Mouse (Mus musculus) stomach, embryonic 16.5 days (tissue): ENCODE measurements around the gene Jmjd1c. TPM values are rescaled to one million over a fixed set of nuclear protein-coding genes. Genes with fewer than 3 reads are reported as not detected.

Experiments
- ATAC-seq: fragments of 200-750 bp; cut with Nextera tagmentation; 2 replicates; pipeline ENCODE4 v1.8.0; 2017; ENCODE audit warnings: moderate number of reproducible peaks, moderate TSS enrichment; ENCODE audit not compliant: insufficient read depth, low FRiP score
- H3K27ac ChIP-seq: fragments of 300-500 bp; sonication (generic); 2 replicates; pipeline ENCODE4 v1.5.1; 2014; ENCODE audit warnings: low read length
- H3K27me3 ChIP-seq: fragments of 300-500 bp; sonication (generic); 2 replicates; pipeline ENCODE4 v1.6.1; 2014; ENCODE audit warnings: low read length, control low read depth, mixed read lengths; ENCODE audit not compliant: control insufficient read depth, insufficient read depth
- H3K36me3 ChIP-seq: fragments of 300-500 bp; sonication (generic); 2 replicates; pipeline ENCODE4 v1.6.1; 2014; ENCODE audit warnings: low read length; ENCODE audit not compliant: control insufficient read depth, insufficient read depth
- H3K4me1 ChIP-seq: fragments of 300-500 bp; sonication (generic); 2 replicates; pipeline ENCODE4 v1.6.1; 2014; ENCODE audit warnings: low read length, control low read depth, mixed read lengths; ENCODE audit not compliant: control insufficient read depth, insufficient read depth
- H3K4me2 ChIP-seq: fragments of 300-500 bp; sonication (generic); 2 replicates; pipeline ENCODE4 v1.6.1; 2014; ENCODE audit warnings: low read depth, low read length, mixed read lengths
- H3K4me3 ChIP-seq: fragments of 300-500 bp; sonication (generic); replicated peaks from 2 replicates; pipeline ENCODE4 v1.5.1; 2014; ENCODE audit warnings: mild to moderate bottlenecking, low read length
- H3K9ac ChIP-seq: fragments of 300-500 bp; sonication (generic); 2 replicates; pipeline ENCODE4 v1.6.1; 2014; ENCODE audit warnings: low read length
- H3K9me3 ChIP-seq: fragments of 300-500 bp; sonication (generic); replicated peaks from 2 replicates; pipeline ENCODE4 v1.6.1; 2016; ENCODE audit warnings: low read length, control low read depth; ENCODE audit not compliant: control insufficient read depth
- WGBS: fragments of 180-500 bp; shearing (Covaris S2); extraction: QIAGEN DNeasy Blood & Tissue Kit; methylation state at CpG from one replicate; pipeline ENCODE4 v1.1.7; 2014; 5-methylcytosine and 5-hydroxymethylcytosine counted together
- polyA plus RNA-seq: library from polyadenylated mRNA; unstranded; fragments of >200 nt; fragmentation: Nextera tagmentation; extraction: Ambion mirVana; gene quantifications from 2 replicates; pipeline ENCODE4 v1.2.1, GENCODE M21; 2015

Jmjd1c gene
- polyA plus RNA-seq, 1 experiment from 2014 or later: 30.3 TPM

DNA sequence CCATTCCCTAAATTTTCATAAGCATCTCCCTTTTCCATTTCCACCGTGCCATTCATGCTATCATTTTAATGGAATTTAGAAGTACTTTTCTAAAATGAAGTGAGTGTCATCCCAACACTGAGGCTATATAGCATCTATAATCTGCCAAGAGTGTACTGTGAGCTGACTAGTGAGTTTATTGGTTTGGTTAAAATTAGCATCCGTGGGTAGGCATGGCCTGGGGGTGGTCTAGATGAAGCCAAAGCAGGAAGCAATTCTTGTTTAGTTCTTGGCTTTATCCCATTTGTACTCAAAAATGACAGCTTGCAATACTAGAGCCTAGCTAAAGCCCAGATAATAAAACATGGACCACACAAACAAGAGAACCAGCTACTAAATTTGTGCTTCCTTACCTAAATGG is 101.9 kb downstream of the Jmjd1c start:
- H3K4me1 ChIP-seq: peaks cover 15% of the 10 kb centered on the region
- H3K4me3 ChIP-seq: no peak overlapping the region
- H3K4me2 ChIP-seq: no peak overlapping the region
- no peaks in the 10 kb centered on the region for H3K9me3 ChIP-seq
- 63% methylated on average over 2 of the region's 2 CpGs for WGBS
- no peak for ATAC-seq
- H3K27me3 ChIP-seq: no peaks in the 10 kb centered on the region
- H3K9ac ChIP-seq: no peak overlapping the region
- no peaks in the 10 kb centered on the region for H3K36me3 ChIP-seq
- no peak overlapping the region for H3K27ac ChIP-seq

DNA sequence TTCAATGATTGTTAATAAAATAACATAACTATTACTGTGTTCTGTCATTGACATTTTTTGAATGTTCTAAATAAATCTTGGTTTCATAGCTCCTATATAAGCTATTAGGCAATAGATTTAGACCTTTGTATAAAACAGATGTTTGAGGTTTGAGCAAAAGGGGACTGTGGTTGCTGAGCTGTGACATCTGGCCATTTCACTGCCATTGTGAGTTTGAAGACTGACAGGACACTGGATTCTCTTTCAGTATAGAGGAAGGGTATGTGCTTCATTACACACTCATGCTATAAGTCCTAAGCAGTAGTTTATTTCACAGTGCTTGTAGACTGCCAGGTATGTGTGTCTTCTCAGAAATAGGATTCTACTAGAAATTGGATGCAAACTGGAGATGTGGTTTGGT is 105.8 kb downstream of the Jmjd1c start:
- no peaks in the 10 kb centered on the region for H3K9me3 ChIP-seq
- H3K4me3 ChIP-seq: no peak overlapping the region
- H3K4me1 ChIP-seq: peaks cover 9% of the 10 kb centered on the region
- no peaks in the 10 kb centered on the region for H3K27me3 ChIP-seq
- no peak overlapping the region for H3K27ac ChIP-seq
- H3K36me3 ChIP-seq: no peaks in the 10 kb centered on the region
- no peak overlapping the region for H3K9ac ChIP-seq
- ATAC-seq: no peak
- H3K4me2 ChIP-seq: no peak overlapping the region

DNA sequence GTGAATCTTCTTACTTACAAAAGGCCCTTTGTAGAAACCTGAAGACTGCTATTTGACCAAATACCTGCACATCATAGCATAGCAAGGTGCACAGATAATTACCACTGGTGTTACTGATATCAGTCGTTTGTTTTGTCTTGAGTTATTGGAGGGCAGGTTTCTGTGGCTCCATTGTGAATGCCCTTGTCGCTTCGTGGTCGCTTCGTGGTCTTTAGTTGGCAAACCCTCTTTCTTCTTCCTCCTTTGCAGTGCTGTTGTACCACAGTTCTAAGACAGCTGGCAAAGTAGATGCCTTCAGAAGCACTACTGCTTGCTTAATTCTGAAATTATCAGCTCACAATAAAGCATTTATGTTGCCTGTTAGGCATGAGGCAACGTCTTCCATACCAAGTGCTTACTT is 106.5 kb downstream of the Jmjd1c start:
- Histone ChIP-seq H3K4me1 (peaks cover 9% of the 10 kb centered on the region; the same call in 1 of the 2 replicates), H3K9ac (no peak overlapping the region), H3K27ac (no peak overlapping the region), H3K27me3 (no peaks in the 10 kb centered on the region), H3K36me3 (no peaks in the 10 kb centered on the region), H3K4me3 (no peak overlapping the region), H3K9me3 (no peaks in the 10 kb centered on the region), H3K4me2 (no peak overlapping the region)
- no peak for ATAC-seq
- WGBS: 74% methylated on average over 6 of the region's 6 CpGs

DNA sequence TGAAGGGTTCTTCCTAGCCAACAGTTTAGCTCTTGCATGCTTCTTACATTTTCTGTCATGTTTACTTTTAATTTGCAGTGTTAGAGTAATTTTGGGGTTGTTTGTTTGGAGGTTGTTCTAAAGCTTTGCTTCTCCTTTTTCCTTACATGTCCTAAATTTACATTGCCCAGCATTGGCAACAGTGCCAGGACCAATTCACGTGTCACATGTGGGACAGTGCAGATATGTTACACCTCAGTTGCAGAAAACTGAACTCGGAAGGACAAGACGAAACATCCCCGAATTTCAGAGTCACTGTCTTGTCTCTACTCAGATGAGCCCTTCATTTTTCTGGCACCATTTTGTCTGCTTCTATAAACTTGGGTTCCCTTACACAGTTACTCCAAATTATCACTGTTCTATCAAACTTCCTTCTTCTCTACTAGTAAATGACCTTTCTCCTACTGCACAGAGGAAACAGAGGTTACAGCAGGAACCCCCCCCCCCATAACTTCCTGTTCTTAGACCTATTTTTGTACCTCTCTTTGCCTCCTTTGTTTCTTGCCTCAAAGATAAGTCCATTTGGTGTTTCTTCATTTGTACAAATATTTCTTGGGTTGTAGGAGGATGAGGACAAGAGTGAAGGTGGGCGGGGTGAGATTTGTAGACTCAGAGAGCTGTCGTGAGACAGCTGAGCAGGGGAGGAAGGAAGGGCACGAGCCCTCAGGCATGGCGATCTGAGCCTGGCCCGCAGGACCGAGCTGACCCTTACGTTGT is 108.9 kb downstream of the Jmjd1c start:
- Histone ChIP-seq H3K27ac (no peak overlapping the region), H3K4me3 (no peak overlapping the region), H3K4me1 (peaks cover 3% of the 10 kb centered on the region; the same call in 1 of the 2 replicates), H3K9ac (no peak overlapping the region), H3K4me2 (no peak overlapping the region), H3K9me3 (no peaks in the 10 kb centered on the region), H3K36me3 (no peaks in the 10 kb centered on the region), H3K27me3 (no peaks in the 10 kb centered on the region)
- ATAC-seq: no peak
- 73% methylated on average over 11 of the region's 11 CpGs for WGBS

DNA sequence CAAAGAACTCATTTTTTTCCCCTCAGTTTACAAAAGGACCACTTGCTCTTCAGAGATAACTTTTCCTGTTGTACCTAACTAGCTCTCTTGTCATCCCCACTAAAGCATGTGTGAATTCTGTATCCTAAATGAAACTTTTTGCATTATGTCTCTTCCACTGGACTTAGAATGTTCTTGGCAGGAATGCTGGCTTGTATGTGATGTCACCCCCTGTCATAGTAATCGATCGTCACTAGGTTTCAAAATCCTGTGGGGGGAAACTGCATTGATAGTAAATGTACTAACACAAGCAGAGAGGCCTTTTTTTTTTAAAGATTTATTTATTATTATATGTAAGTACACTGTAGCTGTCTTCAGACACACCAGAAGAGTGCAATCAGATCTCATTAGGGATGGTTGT is 112.0 kb downstream of the Jmjd1c start:
- Histone ChIP-seq H3K4me2 (no peak overlapping the region), H3K9ac (no peak overlapping the region), H3K4me3 (no peak overlapping the region), H3K27ac (no peak overlapping the region), H3K36me3 (no peaks in the 10 kb centered on the region), H3K4me1 (0 out of 2 replicates have a peak, but pooled peaks cover 5% of the 10 kb centered on the region), H3K27me3 (no peaks in the 10 kb centered on the region), H3K9me3 (no peaks in the 10 kb centered on the region)
- 75% methylated on average over 2 of the region's 2 CpGs for WGBS
- ATAC-seq: no peak

DNA sequence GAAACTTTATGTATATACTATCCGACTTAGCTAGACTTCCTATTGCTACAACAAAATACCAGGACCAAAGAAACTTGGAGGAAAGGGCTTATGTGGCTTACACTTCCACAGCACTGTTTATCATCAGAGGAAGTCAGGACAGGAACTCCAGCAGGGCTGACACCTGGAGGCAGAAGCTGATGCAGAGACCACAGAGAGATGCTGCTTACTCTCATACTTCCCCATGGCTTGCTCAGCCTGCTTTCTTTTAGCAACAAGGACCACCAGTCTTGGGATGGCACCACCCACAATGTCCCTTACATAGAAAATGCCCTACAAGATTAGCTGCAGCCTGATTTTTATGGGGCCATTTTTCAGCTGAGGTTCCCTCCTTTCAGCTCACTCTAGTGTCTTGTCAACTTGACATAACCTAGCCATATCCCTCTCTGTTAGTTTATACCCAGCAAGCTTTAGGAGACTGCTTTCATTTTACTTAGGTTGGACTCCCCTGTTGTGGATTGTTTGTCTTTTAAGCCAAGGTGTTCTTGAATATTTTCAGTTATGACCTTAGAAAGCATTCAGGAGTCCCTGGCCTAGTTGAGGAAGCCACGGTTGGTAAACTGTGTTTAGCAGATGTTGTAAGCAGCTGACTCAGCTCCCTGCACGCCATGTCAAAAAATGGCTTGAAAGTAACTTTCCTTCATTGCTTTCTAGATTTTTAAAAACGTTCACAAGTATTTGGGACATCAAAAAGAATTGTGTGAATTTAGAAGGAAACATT is 114.2 kb downstream of the Jmjd1c start:
- Histone ChIP-seq H3K36me3 (no peaks in the 10 kb centered on the region), H3K4me1 (0 out of 2 replicates have a peak, but pooled peaks cover 5% of the 10 kb centered on the region), H3K4me3 (no peak overlapping the region), H3K9ac (no peak overlapping the region), H3K27ac (no peak overlapping the region), H3K9me3 (no peaks in the 10 kb centered on the region), H3K27me3 (no peaks in the 10 kb centered on the region), H3K4me2 (no peak overlapping the region)
- 50% methylated on average over 4 of the region's 4 CpGs for WGBS
- no peak for ATAC-seq

DNA sequence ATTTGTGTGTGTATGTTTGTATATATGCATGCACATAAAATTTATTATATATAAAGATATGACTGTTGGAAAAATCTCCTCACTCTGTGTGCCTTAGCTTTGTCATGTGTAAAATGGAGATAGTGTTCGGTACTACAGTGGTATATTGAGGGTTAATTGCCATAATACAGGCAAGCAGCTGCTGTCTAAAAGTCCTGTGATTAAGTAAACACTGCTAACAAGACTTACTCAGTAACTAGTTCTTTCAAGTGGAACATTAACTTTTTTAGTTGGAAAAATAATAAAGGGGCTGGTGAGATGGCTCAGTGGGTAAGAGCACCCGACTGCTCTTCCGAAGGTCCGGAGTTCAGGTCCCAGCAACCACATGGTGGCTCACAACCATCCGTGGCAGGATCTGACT is 116.1 kb downstream of the Jmjd1c start:
- ATAC-seq: no peak
- H3K4me1 ChIP-seq: 0 out of 2 replicates have a peak, but pooled peaks cover 5% of the 10 kb centered on the region
- H3K9ac ChIP-seq: no peak overlapping the region
- H3K4me3 ChIP-seq: no peak overlapping the region
- WGBS: 93% methylated on average over 5 of the region's 5 CpGs
- H3K36me3 ChIP-seq: no peaks in the 10 kb centered on the region
- H3K4me2 ChIP-seq: no peak overlapping the region
- no peaks in the 10 kb centered on the region for H3K27me3 ChIP-seq
- H3K27ac ChIP-seq: no peak overlapping the region
- H3K9me3 ChIP-seq: no peaks in the 10 kb centered on the region

DNA sequence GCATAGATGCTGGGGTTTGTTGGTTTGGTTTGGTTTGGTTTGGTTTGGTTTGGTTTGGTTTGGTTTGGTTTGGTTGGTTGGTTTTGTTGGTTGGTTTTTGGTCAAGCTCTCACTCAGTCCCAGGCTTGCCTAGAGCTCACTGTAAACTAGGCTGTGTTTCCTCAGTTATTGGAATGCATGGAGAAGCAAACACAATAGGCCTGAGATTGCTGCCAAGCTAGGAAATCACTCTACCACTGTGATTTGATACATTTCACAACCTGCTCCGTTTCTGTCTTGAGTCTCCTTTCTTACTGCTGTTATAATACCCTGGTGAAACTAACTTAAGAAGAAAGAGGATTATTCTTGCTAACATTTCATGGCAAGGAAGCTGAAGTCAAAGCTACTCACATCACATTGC is 117.8 kb downstream of the Jmjd1c start:
- Histone ChIP-seq H3K9ac (no peak overlapping the region), H3K4me1 (0 out of 2 replicates have a peak, but pooled peaks cover 5% of the 10 kb centered on the region), H3K27me3 (no peaks in the 10 kb centered on the region), H3K4me3 (no peak overlapping the region), H3K9me3 (no peaks in the 10 kb centered on the region), H3K36me3 (peaks cover 3% of the 10 kb centered on the region; the same call in 1 of the 2 replicates), H3K4me2 (no peak overlapping the region), H3K27ac (no peak overlapping the region)
- no peak for ATAC-seq
- WGBS: 49% methylated on average over 1 of the region's 1 CpGs

DNA sequence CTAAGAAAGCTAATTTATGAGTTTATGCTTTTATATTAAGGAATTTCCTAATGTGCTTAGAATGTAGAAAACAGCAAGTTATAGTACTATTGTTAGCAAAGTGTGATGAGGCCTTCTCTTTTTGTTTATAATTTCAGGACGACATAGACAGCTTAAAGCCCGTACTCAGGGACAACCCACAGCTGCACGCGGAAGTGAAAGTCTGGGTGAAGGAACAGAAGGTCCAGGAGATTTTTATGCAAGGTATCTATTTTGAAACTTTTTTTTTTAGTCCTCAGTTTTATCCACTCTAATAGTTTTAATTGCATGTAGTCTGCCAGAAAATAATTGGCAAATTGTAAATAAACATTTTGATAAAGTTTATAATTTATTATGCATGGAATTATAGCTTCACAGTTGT is 119.2 kb downstream of the Jmjd1c start:
- Histone ChIP-seq H3K27ac (no peak overlapping the region), H3K9me3 (no peaks in the 10 kb centered on the region), H3K9ac (no peak overlapping the region), H3K4me2 (no peak overlapping the region), H3K4me3 (no peak overlapping the region), H3K4me1 (0 out of 2 replicates have a peak, but pooled peaks cover 2% of the 10 kb centered on the region), H3K27me3 (no peaks in the 10 kb centered on the region), H3K36me3 (peaks cover 16% of the 10 kb centered on the region; the same call in 1 of the 2 replicates)
- WGBS: 41% methylated on average over 4 of the region's 4 CpGs
- no peak for ATAC-seq
